Mouse (Mus musculus) heart, postnatal 0 days (tissue): ENCODE results near the gene Tpcn2.

Experiments used
- CTCF ChIP-seq: IDR thresholded peaks from 2 replicates; pipeline ENCODE4 v1.5.1; 2016; ENCODE audit warnings: antibody characterized with exemption, control low read depth, low read depth
- EP300 ChIP-seq: IDR thresholded peaks from 2 replicates; pipeline ENCODE4 v1.6.1; 2016; ENCODE audit warnings: antibody characterized with exemption, low read depth

- TF ChIP-seq CTCF (no peak), EP300 (no peak)
These were observed 143.2 kb downstream of the Tpcn2 start for GRCm38 (mm10) chr7:145140656-145141055.
